Mouse (Mus musculus) kidney, adult 2 months (tissue): ENCODE data around the gene Nfib.

Experiments used
- CTCF ChIP-seq: fragments of 200-500 bp; conservative IDR thresholded peaks from 2 replicates; pipeline ENCODE4 v1.5.1; 2011; ENCODE audit warnings: low read depth, mild to moderate bottlenecking, control low read depth, low read length, moderate library complexity, mixed read lengths; ENCODE audit not compliant: insufficient read depth, insufficient read length
- POLR2A ChIP-seq: fragments of 200-500 bp; IDR thresholded peaks from one replicate; pipeline ENCODE4 v1.6.1; 2011; ENCODE audit warnings: low read depth, low read length, control low read depth

DNA sequence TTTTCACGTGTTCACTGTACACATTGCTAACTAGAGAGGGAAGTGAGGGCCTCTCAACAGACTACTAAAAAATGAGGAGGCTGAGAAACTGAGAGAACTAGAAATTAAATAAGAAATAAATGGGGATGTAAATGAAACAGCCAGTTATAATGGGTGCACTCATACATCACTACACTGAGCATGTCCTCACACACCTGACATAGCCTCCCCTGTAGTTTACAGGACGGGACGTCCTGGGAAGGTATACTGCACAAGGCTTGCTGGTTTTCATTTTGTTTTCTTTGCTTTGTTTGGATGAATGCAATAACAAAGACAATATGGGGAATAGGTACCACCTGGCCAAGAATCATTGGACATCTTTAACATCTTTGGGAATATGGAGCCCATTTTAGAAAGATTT, 211.1 kb downstream of the Nfib start:
- no peak for TF ChIP-seq CTCF
- TF ChIP-seq POLR2A: no peak
